Mouse (Mus musculus) adrenal gland, postnatal 14 days (tissue): ENCODE results near the gene Kras. TPM values are rescaled to one million over a fixed set of nuclear protein-coding genes. Genes with fewer than 3 reads are reported as not detected.

Source experiments
- DNase-seq: peaks from one replicate; pipeline ENCODE4 v3.0.0; 2021; ENCODE audit warnings: mixed read lengths
- total RNA-seq: library from RNA; stranded (reverse); gene quantifications from 2 replicates; pipeline ENCODE4 v1.2.3, GENCODE M21; 2021

The Kras gene
- total RNA-seq, 1 experiment from 2014 or later, result 48.7 TPM

- DNase-seq, result peak; percentile 28
Observed at GRCm38 (mm10) chr6:145187093-145188088, 62.6 kb downstream of the Kras start.

- DNase-seq, result no peak
Observed at GRCm38 (mm10) chr6:145186096-145186495, 63.9 kb downstream of the Kras start.

- peak; percentile 84 for DNase-seq
Observed at GRCm38 (mm10) chr6:145182044-145182443, 68.0 kb downstream of the Kras start.

- DNase-seq, result peak; percentile 75
Observed at GRCm38 (mm10) chr6:145179665-145180064, 70.4 kb downstream of the Kras start.

- no peak for DNase-seq
Observed at GRCm38 (mm10) chr6:145176474-145176873, 73.6 kb downstream of the Kras start.

- peak; percentile 84 for DNase-seq
Observed at GRCm38 (mm10) chr6:145175571-145175981, 74.5 kb downstream of the Kras start.

- peak; percentile 93 for DNase-seq
Observed at GRCm38 (mm10) chr6:145173781-145174191, 76.3 kb downstream of the Kras start.

- DNase-seq, result no peak
Observed at GRCm38 (mm10) chr6:145171892-145172606, 78.0 kb downstream of the Kras start.

Other genes with a start within 250 kb of the Kras start
- gene Bcat1, start 174.1 kb downstream of the Kras start, total RNA-seq, result 5.9 and 8.0 TPM in 2 replicates
- 5.3 and 15.6 TPM in 2 replicates for gene Lrmp, start 134.6 kb downstream of the Kras start, total RNA-seq
- gene Casc1, start 39.2 kb downstream of the Kras start, total RNA-seq, result 0.53 and 0.63 TPM in 2 replicates
- gene Etfrf1, start 39.1 kb downstream of the Kras start, total RNA-seq, result 149 and 152 TPM in 2 replicates